Mouse (Mus musculus): Measurements from ENCODE around the gene Trf. TPM values are rescaled to one million over a fixed set of nuclear protein-coding genes. Genes with fewer than 3 reads are reported as not detected.
A peak's percentile ranks its signal among the peaks of the same experiment; 100 is the strongest.

The Trf gene
- total and polyA plus RNA-seq, 3 experiments: not detected

- Histone ChIP-seq H3K36me3 (replicated peaks in 1 of 2; ENCODE audit: control insufficient read depth in 1 of 2, insufficient read depth in 1 of 2, low read length in 1 of 2) (peaks cover 0 to 2% of the 10 kb centered on the region in 2 experiments), H3K4me1 (ENCODE audit: control insufficient read depth in 1 of 2, insufficient read depth in 2 of 2) (0 out of 4 replicates have a peak, but pooled peaks cover 2 to 3% of the 10 kb centered on the region in 2 experiments), H3K4me2 (ENCODE audit: insufficient read depth, low read depth, poor library complexity, severe bottlenecking) (no peak overlapping the region), H3K79me2 (replicated peaks; ENCODE audit: control insufficient read depth, extremely low read depth, insufficient read depth, poor library complexity, severe bottlenecking) (no peaks in the 10 kb centered on the region), H3K4me3 (replicated peaks in 1 of 3; ENCODE audit: low read depth in 2 of 3, low read length in 2 of 3, poor library complexity in 1 of 3) (no peak overlapping the region), H3K9ac (ENCODE audit: insufficient read depth, low read depth) (no peak overlapping the region), H3K9me3 (replicated peaks; ENCODE audit: low read length) (no peaks in the 10 kb centered on the region), H3K27ac (ENCODE audit: insufficient read depth, low read depth) (no peak overlapping the region), H3K27me3 (replicated peaks) (peaks cover 9% of the 10 kb centered on the region)
- in situ Hi-C loops (cut with MboI; ENCODE audit: low pct_ligation_motif_present, low pct_unique_long_range_greater_than_20kb, low sequenced_read_pairs): no loop called here
- TF ChIP-seq IRF4 (IDR thresholded peaks at IDR 0.05; ENCODE audit: low read depth, low read length) (no peak), KAT2A (IDR thresholded peaks at IDR 0.05; ENCODE audit: insufficient replicate concordance, low read length) (no peak), E2F4 (IDR thresholded peaks at IDR 0.05; ENCODE audit: insufficient replicate concordance, low read depth, low read length) (no peak)
- dilution Hi-C loops (cut with MboI; ENCODE audit: extremely low pct_ligation_motif_present, extremely low pct_unique_long_range_greater_than_20kb, low sequenced_read_pairs): no loop called here
- DNase-seq (ENCODE audit: extremely low read depth): no peak
These were observed 48.4 kb downstream of the Trf start for GRCm38 (mm10) chr9:103181886-103182285.

- no peak for DNase-seq (ENCODE audit: extremely low read depth)
- Histone ChIP-seq H3K27ac (ENCODE audit: insufficient read depth, low read depth) (no peak overlapping the region), H3K36me3 (replicated peaks in 1 of 2; ENCODE audit: control insufficient read depth in 1 of 2, insufficient read depth in 1 of 2, low read length in 1 of 2) (no peaks in the 10 kb centered on the region), H3K27me3 (replicated peaks) (peaks cover 9% of the 10 kb centered on the region), H3K9ac (ENCODE audit: insufficient read depth, low read depth) (no peak overlapping the region), H3K4me2 (ENCODE audit: insufficient read depth, low read depth, poor library complexity, severe bottlenecking) (peak overlapping the region; percentile 4), H3K9me3 (replicated peaks; ENCODE audit: low read length) (no peaks in the 10 kb centered on the region), H3K79me2 (replicated peaks; ENCODE audit: control insufficient read depth, extremely low read depth, insufficient read depth, poor library complexity, severe bottlenecking) (no peaks in the 10 kb centered on the region), H3K4me3 (replicated peaks in 1 of 3; ENCODE audit: low read depth in 2 of 3, low read length in 2 of 3, poor library complexity in 1 of 3) (no peak overlapping the region), H3K4me1 (ENCODE audit: control insufficient read depth in 1 of 2, insufficient read depth in 2 of 2) (0 out of 4 replicates have a peak, but pooled peaks cover 2 to 3% of the 10 kb centered on the region in 2 experiments)
- in situ Hi-C loops (cut with MboI; ENCODE audit: low pct_ligation_motif_present, low pct_unique_long_range_greater_than_20kb, low sequenced_read_pairs) (no loop called here), dilution Hi-C loops (cut with MboI; ENCODE audit: extremely low pct_ligation_motif_present, extremely low pct_unique_long_range_greater_than_20kb, low sequenced_read_pairs) (no loop called here)
- TF ChIP-seq KAT2A (IDR thresholded peaks at IDR 0.05; ENCODE audit: insufficient replicate concordance, low read length): no peak
- no peak for TF ChIP-seq RCOR1 (conservative IDR thresholded peaks at IDR 0.05; ENCODE audit: low read depth, low read length)
- peak; percentile 46 for TF ChIP-seq POLR2A (IDR thresholded peaks at IDR 0.05; ENCODE audit: low read depth, low read length)
- 0 out of 2 replicates have a peak, but pooled peaks have one; percentile 12 for TF ChIP-seq ELF1 (IDR thresholded peaks at IDR 0.05; ENCODE audit: low read depth, low read length)
- no peak for TF ChIP-seq SIN3A (IDR thresholded peaks at IDR 0.05; ENCODE audit: low read length)
- no peak for TF ChIP-seq ZNF384 (IDR thresholded peaks at IDR 0.05; ENCODE audit: low read depth, low read length)
- TF ChIP-seq TCF12 (IDR thresholded peaks at IDR 0.05; ENCODE audit: low read depth, low read length): no peak
These were observed 49.3 kb downstream of the Trf start for GRCm38 (mm10) chr9:103180807-103181565.

- no peaks in the 10 kb centered on the region for H3K36me3 ChIP-seq (replicated peaks in 1 of 2; ENCODE audit: control insufficient read depth in 1 of 2, insufficient read depth in 1 of 2, low read length in 1 of 2)
- no peak overlapping the region for H3K4me2 ChIP-seq (ENCODE audit: insufficient read depth, low read depth, poor library complexity, severe bottlenecking)
- no peak for DNase-seq (ENCODE audit: extremely low read depth)
- H3K9me3 ChIP-seq (replicated peaks; ENCODE audit: low read length): no peaks in the 10 kb centered on the region
- 0 out of 4 replicates have a peak, but pooled peaks cover 3% of the 10 kb centered on the region in 2 experiments for H3K4me1 ChIP-seq (ENCODE audit: control insufficient read depth in 1 of 2, insufficient read depth in 2 of 2)
- H3K27ac ChIP-seq (ENCODE audit: insufficient read depth, low read depth): no peak overlapping the region
- in situ Hi-C loops (cut with MboI; ENCODE audit: low pct_ligation_motif_present, low pct_unique_long_range_greater_than_20kb, low sequenced_read_pairs) (no loop called here), dilution Hi-C loops (cut with MboI; ENCODE audit: extremely low pct_ligation_motif_present, extremely low pct_unique_long_range_greater_than_20kb, low sequenced_read_pairs) (no loop called here)
- TF ChIP-seq CHD1 (IDR thresholded peaks at IDR 0.05; ENCODE audit: low read depth, low read length): no peak
- no peak for TF ChIP-seq MEF2A (IDR thresholded peaks at IDR 0.05; ENCODE audit: borderline replicate concordance, low read depth, low read length)
- no peak for TF ChIP-seq POLR2AphosphoS2 (IDR thresholded peaks at IDR 0.05; ENCODE audit: low read depth, low read length)
- no peak for TF ChIP-seq CTCF (conservative IDR thresholded peaks at IDR 0.05 in 1 of 2, IDR thresholded peaks at IDR 0.05 in 1 of 2; ENCODE audit: low read depth in 2 of 2, low read length in 2 of 2)
- no peak for TF ChIP-seq MXI1 (IDR thresholded peaks at IDR 0.05; ENCODE audit: low read depth, low read length)
- TF ChIP-seq HCFC1 (IDR thresholded peaks at IDR 0.05; ENCODE audit: low read depth, low read length): no peak
- TF ChIP-seq KAT2A (IDR thresholded peaks at IDR 0.05; ENCODE audit: insufficient replicate concordance, low read length): no peak
- no peak for TF ChIP-seq JUND (conservative IDR thresholded peaks at IDR 0.05; ENCODE audit: low read depth, low read length)
- no peak for TF ChIP-seq TBP (conservative IDR thresholded peaks at IDR 0.05; ENCODE audit: low read depth, low read length)
- TF ChIP-seq ZKSCAN1 (IDR thresholded peaks at IDR 0.05; ENCODE audit: borderline replicate concordance, low read depth, low read length): no peak
- no peak for TF ChIP-seq USF1 (IDR thresholded peaks at IDR 0.05; ENCODE audit: low read depth, low read length)
- no peak for TF ChIP-seq JUN (IDR thresholded peaks at IDR 0.05; ENCODE audit: insufficient read depth, low read depth, low read length)
- no peak for TF ChIP-seq ZMIZ1 (IDR thresholded peaks at IDR 0.05; ENCODE audit: low read depth, low read length)
- TF ChIP-seq ELF1 (IDR thresholded peaks at IDR 0.05; ENCODE audit: low read depth, low read length): no peak
- no peak overlapping the region for H3K9ac ChIP-seq (ENCODE audit: insufficient read depth, low read depth)
- H3K27me3 ChIP-seq (replicated peaks): peaks cover 9% of the 10 kb centered on the region
- no peak overlapping the region for H3K4me3 ChIP-seq (replicated peaks in 1 of 3; ENCODE audit: low read depth in 2 of 3, low read length in 2 of 3, poor library complexity in 1 of 3)
- no peaks in the 10 kb centered on the region for H3K79me2 ChIP-seq (replicated peaks; ENCODE audit: control insufficient read depth, extremely low read depth, insufficient read depth, poor library complexity, severe bottlenecking)
These were observed 49.9 kb downstream of the Trf start for GRCm38 (mm10) chr9:103180303-103180702.

Data from CH12.LX (cell line).